Mouse (Mus musculus) CH12.LX (cell line): Measurements from ENCODE around the gene Slc7a6. TPM values are rescaled to one million over a fixed set of nuclear protein-coding genes. Genes with fewer than 3 reads are reported as not detected.

Experiments
- DNase-seq: peaks from one replicate; pipeline ENCODE4 v3.0.0-alpha.2; 2013; ENCODE audit errors: extremely low read depth
- H3K27ac ChIP-seq: 2 replicates; pipeline ENCODE4 v1.5.1; 2012; ENCODE audit warnings: low read depth, mild to moderate bottlenecking, control low read depth, moderate library complexity; ENCODE audit not compliant: insufficient read depth
- H3K27me3 ChIP-seq: replicated peaks from 2 replicates; pipeline ENCODE3; 2012; ENCODE audit warnings: inconsistent platforms
- H3K36me3 ChIP-seq, 2 experiments: replicated peaks in 1 of 2; 2 replicates each; pipeline versions ENCODE3 to v1.6.1; 2012; ENCODE audit warnings: inconsistent platforms in 1 of 2, low read length in 1 of 2, mild to moderate bottlenecking in 1 of 2, mixed read lengths in 1 of 2, moderate library complexity in 1 of 2; ENCODE audit not compliant: control insufficient read depth in 1 of 2, insufficient read depth in 1 of 2
- H3K4me1 ChIP-seq, 2 experiments: 2 replicates each; pipeline ENCODE4 v1.6.1; 2012; ENCODE audit warnings: inconsistent platforms in 1 of 2, moderate library complexity in 1 of 2; ENCODE audit not compliant: insufficient read depth in 2 of 2, control insufficient read depth in 1 of 2
- H3K4me2 ChIP-seq: 2 replicates; pipeline ENCODE4 v1.6.1; 2012; ENCODE audit warnings: low read depth, mild to moderate bottlenecking, control low read depth; ENCODE audit not compliant: poor library complexity, insufficient read depth, severe bottlenecking
- H3K4me3 ChIP-seq, 3 experiments: fragments of 150-350 bp in 1 of 3; sonication (generic) in 1 of 3; replicated peaks in 1 of 3; 2 replicates each; pipeline versions ENCODE3 to v1.5.1; 2011 to 2012; ENCODE audit warnings: low read depth in 2 of 3, low read length in 2 of 3, mild to moderate bottlenecking in 2 of 3, moderate library complexity in 2 of 3, control low read depth in 1 of 3, improper control_type of control experiment in 1 of 3, inconsistent platforms in 1 of 3, mixed read lengths in 1 of 3; ENCODE audit not compliant: poor library complexity in 1 of 3
- H3K79me2 ChIP-seq: replicated peaks from 2 replicates; pipeline ENCODE4 v1.6.1; 2012; ENCODE audit warnings: mild to moderate bottlenecking, moderate library complexity; ENCODE audit not compliant: control insufficient read depth, poor library complexity, insufficient read depth, severe bottlenecking; ENCODE audit errors: extremely low read depth
- H3K9ac ChIP-seq: 2 replicates; pipeline ENCODE4 v1.6.1; 2012; ENCODE audit warnings: low read depth, mild to moderate bottlenecking, control low read depth, moderate library complexity; ENCODE audit not compliant: insufficient read depth
- H3K9me3 ChIP-seq: replicated peaks from 2 replicates; pipeline ENCODE3; 2012; ENCODE audit warnings: low read length, inconsistent platforms, mixed read lengths
- BHLHE40 ChIP-seq: IDR thresholded peaks from 2 replicates; pipeline ENCODE4 v1.6.1; 2011; ENCODE audit warnings: mild to moderate bottlenecking, low read depth, low read length, improper control_type of control experiment
- CTCF ChIP-seq, 2 experiments: IDR thresholded peaks in 1 of 2; conservative IDR thresholded peaks in 1 of 2; 2 replicates each; pipeline ENCODE4 v1.5.1; 2011 to 2012; ENCODE audit warnings: low read depth in 2 of 2, low read length in 2 of 2, improper control_type of control experiment in 1 of 2, inconsistent platforms in 1 of 2, mild to moderate bottlenecking in 1 of 2, moderate library complexity in 1 of 2
- EP300 ChIP-seq: IDR thresholded peaks from 2 replicates; pipeline ENCODE4 v1.6.1; 2011; ENCODE audit warnings: low read length, improper control_type of control experiment
- HCFC1 ChIP-seq: IDR thresholded peaks from 2 replicates; pipeline ENCODE4 v1.6.1; 2012; ENCODE audit warnings: low read depth, mild to moderate bottlenecking, inconsistent platforms, low read length, improper control_type of control experiment
- JUND ChIP-seq: conservative IDR thresholded peaks from 2 replicates; pipeline ENCODE4 v1.6.1; 2011; ENCODE audit warnings: low read depth, low read length, improper control_type of control experiment
- KAT2A ChIP-seq: IDR thresholded peaks from 2 replicates; pipeline ENCODE4 v1.6.1; 2012; ENCODE audit warnings: low read length, improper control_type of control experiment, inconsistent platforms; ENCODE audit not compliant: insufficient replicate concordance
- MAX ChIP-seq: IDR thresholded peaks from 2 replicates; pipeline ENCODE4 v1.6.1; 2011; ENCODE audit warnings: low read length, improper control_type of control experiment
- MEF2A ChIP-seq: IDR thresholded peaks from 2 replicates; pipeline ENCODE4 v1.6.1; 2014; ENCODE audit warnings: low read depth, mild to moderate bottlenecking, inconsistent platforms, low read length, improper control_type of control experiment, borderline replicate concordance
- MXI1 ChIP-seq: IDR thresholded peaks from 2 replicates; pipeline ENCODE4 v1.6.1; 2011; ENCODE audit warnings: mild to moderate bottlenecking, low read depth, low read length, improper control_type of control experiment
- NRF1 ChIP-seq: IDR thresholded peaks from 2 replicates; pipeline ENCODE4 v1.6.1; 2014; ENCODE audit warnings: low read depth, mild to moderate bottlenecking, inconsistent platforms, low read length, improper control_type of control experiment, moderate library complexity
- PAX5 ChIP-seq: IDR thresholded peaks from 2 replicates; pipeline ENCODE4 v1.6.1; 2012; ENCODE audit warnings: low read length, inconsistent platforms, mixed read lengths
- POLR2A ChIP-seq: IDR thresholded peaks from 2 replicates; pipeline ENCODE4 v1.6.1; 2011; ENCODE audit warnings: low read depth, mild to moderate bottlenecking, improper control_type of control experiment, low read length
- RCOR1 ChIP-seq: conservative IDR thresholded peaks from 2 replicates; pipeline ENCODE4 v1.6.1; 2012; ENCODE audit warnings: low read depth, mild to moderate bottlenecking, inconsistent platforms, low read length, improper control_type of control experiment
- SIN3A ChIP-seq: IDR thresholded peaks from 2 replicates; pipeline ENCODE4 v1.6.1; 2012; ENCODE audit warnings: low read length, improper control_type of control experiment, inconsistent platforms
- SMC3 ChIP-seq: IDR thresholded peaks from 2 replicates; pipeline ENCODE4 v1.6.1; 2011; ENCODE audit warnings: low read depth, low read length, improper control_type of control experiment
- TBP ChIP-seq: conservative IDR thresholded peaks from 2 replicates; pipeline ENCODE4 v1.6.1; 2011; ENCODE audit warnings: low read depth, low read length, improper control_type of control experiment
- UBTF ChIP-seq: IDR thresholded peaks from 2 replicates; pipeline ENCODE4 v1.6.1; 2012; ENCODE audit warnings: low read depth, mild to moderate bottlenecking, inconsistent platforms, low read length, improper control_type of control experiment, moderate library complexity
- USF1 ChIP-seq: IDR thresholded peaks from 2 replicates; pipeline ENCODE4 v1.6.1; 2014; ENCODE audit warnings: low read depth, mild to moderate bottlenecking, inconsistent platforms, low read length, improper control_type of control experiment
- USF2 ChIP-seq: conservative IDR thresholded peaks from 2 replicates; pipeline ENCODE4 v1.6.1; 2011; ENCODE audit warnings: low read depth, low read length, improper control_type of control experiment
- ZKSCAN1 ChIP-seq: IDR thresholded peaks from 2 replicates; pipeline ENCODE4 v1.6.1; 2012; ENCODE audit warnings: low read depth, inconsistent platforms, low read length, improper control_type of control experiment, borderline replicate concordance
- ZNF384 ChIP-seq: IDR thresholded peaks from 2 replicates; pipeline ENCODE4 v1.6.1; 2012; ENCODE audit warnings: low read depth, low read length, improper control_type of control experiment, inconsistent platforms
- dilution Hi-C: fragments of 300-500 bp; cut with MboI; formaldehyde crosslinking; loops from 2 replicates; pipeline ENCODE4 v1.14.3; 2020; ENCODE audit warnings: low sequenced_read_pairs; ENCODE audit not compliant: extremely low pct_unique_long_range_greater_than_20kb, extremely low pct_ligation_motif_present
- in situ Hi-C: fragments of 300-500 bp; cut with MboI; formaldehyde crosslinking; loops from 3 replicates; pipeline ENCODE4 v1.14.3; 2019; ENCODE audit warnings: low sequenced_read_pairs, low pct_ligation_motif_present, low pct_unique_long_range_greater_than_20kb, mixed read lengths
- polyA plus RNA-seq: library from polyadenylated mRNA; unstranded; fragments of >175 nt; gene quantifications from 2 replicates; pipeline ENCODE4 v1.2.1, GENCODE M21; 2012; ENCODE audit warnings: low read depth; ENCODE audit not compliant: insufficient read length
- total RNA-seq, 2 experiments: library from RNA; depleted of rRNA; stranded (reverse); fragments of 300-350 nt in 1 of 2; fragments of >200 nt in 1 of 2; gene quantifications; 2 replicates each; pipeline ENCODE4 v1.2.3; 2012 to 2014

Gene Slc7a6
- total and polyA plus RNA-seq, 3 experiments: 24.2 to 61.8 (median 32.6) TPM

DNA sequence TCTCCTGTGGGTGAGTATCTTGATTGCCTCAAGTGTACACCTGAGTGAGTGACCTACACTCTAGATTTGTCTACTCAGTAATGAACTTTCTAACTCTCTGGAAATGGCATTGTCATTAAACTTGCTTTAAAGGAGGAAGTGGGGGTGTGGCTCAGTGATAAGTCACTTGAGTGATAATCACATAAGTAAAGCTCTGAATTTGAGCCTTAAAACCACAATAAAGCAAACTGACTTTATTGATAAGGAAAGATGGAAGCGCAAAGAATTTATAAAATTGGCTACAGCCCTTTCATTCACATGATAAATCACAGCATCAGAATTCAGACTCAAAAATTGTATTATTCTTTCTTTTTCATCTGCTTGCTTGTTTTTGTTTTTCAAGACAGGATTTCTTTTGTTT is 11.2 kb upstream of the Slc7a6 start:
- Histone ChIP-seq H3K9me3 (no peaks in the 10 kb centered on the region), H3K27ac (no peak overlapping the region), H3K4me1 (peaks cover 0 to 16% of the 10 kb centered on the region in 2 experiments; a peak in 3 of 4 replicates), H3K36me3 (peaks cover 18 to 67% of the 10 kb centered on the region in 2 experiments), H3K9ac (no peak overlapping the region), H3K79me2 (no peaks in the 10 kb centered on the region), H3K4me2 (no peak overlapping the region), H3K4me3 (no peak overlapping the region), H3K27me3 (no peaks in the 10 kb centered on the region)
- in situ Hi-C loops (no loop called here), dilution Hi-C loops (no loop called here)
- no peak for TF ChIP-seq RCOR1
- TF ChIP-seq NRF1: no peak
- TF ChIP-seq USF1: no peak
- no peak for TF ChIP-seq MXI1
- no peak for TF ChIP-seq TBP
- no peak for TF ChIP-seq UBTF
- TF ChIP-seq SIN3A: no peak
- TF ChIP-seq EP300: no peak
- TF ChIP-seq PAX5: no peak
- no peak for TF ChIP-seq KAT2A
- no peak for TF ChIP-seq MAX
- TF ChIP-seq MEF2A: no peak
- DNase-seq: no peak

DNA sequence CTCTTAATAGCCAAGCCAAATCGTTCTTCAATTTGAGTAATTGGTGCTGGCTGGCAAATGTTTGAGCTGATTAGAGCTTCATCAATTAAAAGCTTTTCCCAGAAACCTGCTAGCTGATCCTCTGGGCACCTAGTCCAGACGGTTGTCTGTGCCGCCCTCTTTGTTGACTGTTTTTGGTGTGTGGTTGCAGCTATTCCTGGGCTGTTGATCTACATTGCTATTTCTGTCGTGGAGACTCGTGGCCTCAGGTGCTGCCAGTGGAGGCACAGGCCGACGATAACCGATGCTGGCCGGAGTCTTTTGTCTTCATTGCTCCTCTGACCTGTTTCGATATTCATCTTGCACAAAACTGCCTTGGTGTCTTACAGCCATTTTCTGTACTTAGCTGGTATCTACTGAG is 10.3 kb upstream of the Slc7a6 start:
- in situ Hi-C loops: no loop called here

More for the DNA sequence above, 10.3 kb upstream of the Slc7a6 start:
- peaks cover 28 to 73% of the 10 kb centered on the region in 2 experiments for H3K36me3 ChIP-seq
- H3K4me3 ChIP-seq: no peak overlapping the region
- DNase-seq: no peak
- no peak overlapping the region for H3K27ac ChIP-seq
- peaks cover 0 to 7% of the 10 kb centered on the region in 2 experiments; a peak in 1 of 4 replicates for H3K4me1 ChIP-seq
- no peak overlapping the region for H3K9ac ChIP-seq
- no peak overlapping the region for H3K4me2 ChIP-seq
- dilution Hi-C loops: no loop called here
- TF ChIP-seq RCOR1: no peak
- TF ChIP-seq ZKSCAN1: no peak
- TF ChIP-seq SMC3: no peak
- no peak for TF ChIP-seq CTCF (conservative IDR thresholded peaks at IDR 0.05 in 1 of 2, IDR thresholded peaks at IDR 0.05 in 1 of 2; ENCODE audit: low read depth in 2 of 2, low read length in 2 of 2)
- no peak for TF ChIP-seq MEF2A
- TF ChIP-seq UBTF: no peak
- TF ChIP-seq POLR2A: no peak
- TF ChIP-seq BHLHE40: no peak
- TF ChIP-seq HCFC1: no peak
- no peak for TF ChIP-seq KAT2A
- TF ChIP-seq PAX5: no peak
- TF ChIP-seq ZNF384: no peak
- TF ChIP-seq JUND: no peak
- no peak for TF ChIP-seq MAX
- TF ChIP-seq USF2: no peak
- TF ChIP-seq, all 38 proteins: peak for 0
- H3K9me3 ChIP-seq: no peaks in the 10 kb centered on the region
- H3K79me2 ChIP-seq: no peaks in the 10 kb centered on the region
- no peaks in the 10 kb centered on the region for H3K27me3 ChIP-seq
